Mouse (Mus musculus): ENCODE measurements around the gene Upf1. TPM values are rescaled to one million over a fixed set of nuclear protein-coding genes. Genes with fewer than 3 reads are reported as not detected.

Gene Upf1
- polyA plus RNA-seq, 1 experiment from 2014 or later: 21.2 TPM

DNA sequence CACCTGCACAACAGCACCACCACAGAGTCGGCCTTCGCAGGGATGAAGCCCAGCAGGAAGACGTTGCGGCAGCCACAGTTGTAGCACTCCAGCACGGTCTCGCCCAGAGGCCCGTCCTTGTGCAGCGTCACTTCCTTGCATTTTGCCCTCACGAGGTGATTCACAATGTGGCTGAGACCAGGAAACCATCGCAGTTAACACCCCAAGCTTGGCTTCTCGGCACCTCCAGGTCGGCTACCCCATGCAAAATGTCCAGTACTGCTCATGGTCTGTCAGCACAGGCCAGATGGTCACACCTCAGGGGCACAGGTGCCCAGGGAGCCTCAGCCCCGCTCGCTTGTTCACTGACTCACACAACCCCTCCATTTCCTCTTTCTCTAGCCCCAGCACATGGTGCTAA, 11.1 kb downstream of the Upf1 start:
- H3K9me3 ChIP-seq (replicated peaks): no peaks in the 10 kb centered on the region
- no peak overlapping the region for H3K4me2 ChIP-seq (replicated peaks)
- peaks cover 71% of the 10 kb centered on the region for H3K36me3 ChIP-seq
- no peak overlapping the region for H3K27ac ChIP-seq (replicated peaks)
- WGBS: 88% methylated on average over 14 of the region's 14 CpGs
- H3K4me3 ChIP-seq (replicated peaks): no peak overlapping the region
- H3K27me3 ChIP-seq: no peaks in the 10 kb centered on the region
- H3K9ac ChIP-seq: no peak overlapping the region
- H3K4me1 ChIP-seq: peaks cover 11% of the 10 kb centered on the region
- no peak for ATAC-seq (ENCODE audit: insufficient number of reproducible peaks, low FRiP score, low TSS enrichment, low read depth)

DNA sequence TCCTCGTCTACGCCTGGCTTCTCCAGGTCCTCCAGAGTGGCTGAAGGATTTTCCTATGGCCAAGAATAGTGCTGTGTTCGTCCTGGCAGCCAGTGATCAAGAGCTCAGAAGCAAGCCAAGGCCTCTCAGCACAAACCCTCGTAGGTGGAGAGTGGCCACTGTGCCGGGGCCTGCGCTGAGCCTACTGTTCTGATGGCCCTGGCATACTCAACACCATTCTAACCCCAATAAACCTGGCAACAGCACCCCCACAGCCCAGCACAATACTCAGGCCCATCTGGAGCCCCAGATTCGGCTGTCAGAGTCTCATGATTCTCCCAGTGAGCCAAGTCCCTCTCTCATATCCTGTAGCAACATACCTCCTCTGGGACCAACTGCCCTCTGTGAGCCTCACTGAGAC, 12.4 kb downstream of the Upf1 start:
- Histone ChIP-seq H3K27me3 (no peaks in the 10 kb centered on the region), H3K4me1 (peaks cover 11% of the 10 kb centered on the region), H3K4me3 (replicated peaks) (no peak overlapping the region), H3K9me3 (replicated peaks) (no peaks in the 10 kb centered on the region), H3K4me2 (replicated peaks) (no peak overlapping the region), H3K27ac (replicated peaks) (no peak overlapping the region), H3K9ac (no peak overlapping the region), H3K36me3 (peaks cover 84% of the 10 kb centered on the region)
- WGBS: 91% methylated on average over 7 of the region's 7 CpGs
- no peak for ATAC-seq (ENCODE audit: insufficient number of reproducible peaks, low FRiP score, low TSS enrichment, low read depth)

DNA sequence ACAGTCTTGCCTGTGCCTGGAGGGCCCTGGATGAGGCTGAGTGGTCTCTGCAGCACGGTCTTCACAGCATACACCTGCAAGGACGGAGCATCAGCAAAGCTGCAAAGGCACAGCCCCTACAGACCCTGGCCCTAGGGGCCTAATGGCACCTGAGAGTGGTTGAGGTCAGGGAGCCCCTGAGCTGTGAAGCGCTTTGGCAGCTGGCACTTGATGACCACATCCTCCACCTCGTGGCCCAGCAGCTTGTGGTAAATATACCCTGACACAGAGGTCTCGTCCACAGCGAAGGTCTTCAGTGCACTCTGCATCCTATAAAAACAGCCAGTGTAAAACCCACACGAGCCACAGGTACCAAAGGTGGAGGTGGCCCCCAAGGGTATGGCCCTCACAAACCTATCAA, 14.1 kb downstream of the Upf1 start:
- 91% methylated on average over 7 of the region's 7 CpGs for WGBS
- H3K9me3 ChIP-seq (replicated peaks): no peaks in the 10 kb centered on the region

DNA sequence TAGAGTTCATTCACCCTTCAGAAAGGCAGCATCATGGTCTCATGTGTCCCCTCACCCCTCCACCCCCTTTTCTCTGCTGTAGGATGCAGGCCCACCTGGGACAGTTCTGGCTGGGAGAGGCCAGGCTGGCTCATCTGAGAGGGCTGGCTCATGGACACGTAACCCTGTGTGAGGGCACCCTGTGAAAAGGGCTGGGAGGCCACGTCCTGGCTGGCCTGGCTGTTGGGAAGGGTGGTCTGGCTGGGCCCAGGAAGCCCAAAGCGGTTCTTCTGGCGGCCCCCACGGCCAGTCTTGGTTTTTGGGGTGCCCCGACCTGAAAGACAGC, 20.2 kb downstream of the Upf1 start:
- Histone ChIP-seq H3K4me2 (replicated peaks) (no peak overlapping the region), H3K4me1 (peaks cover 27% of the 10 kb centered on the region), H3K27ac (replicated peaks) (no peak overlapping the region), H3K9ac (no peak overlapping the region), H3K4me3 (replicated peaks) (no peak overlapping the region), H3K9me3 (replicated peaks) (no peaks in the 10 kb centered on the region), H3K36me3 (peaks cover 69% of the 10 kb centered on the region), H3K27me3 (0 out of 2 replicates have a peak, but pooled peaks cover 4% of the 10 kb centered on the region)
- ATAC-seq (ENCODE audit: insufficient number of reproducible peaks, low FRiP score, low TSS enrichment, low read depth): no peak
- WGBS: 94% methylated on average over 6 of the region's 6 CpGs

More for the DNA sequence above, 14.1 kb downstream of the Upf1 start:
- Histone ChIP-seq H3K9ac (no peak overlapping the region), H3K27me3 (no peaks in the 10 kb centered on the region), H3K36me3 (peaks cover 97% of the 10 kb centered on the region), H3K4me3 (replicated peaks) (no peak overlapping the region), H3K4me2 (replicated peaks) (no peak overlapping the region), H3K4me1 (peaks cover 6% of the 10 kb centered on the region), H3K27ac (replicated peaks) (no peak overlapping the region)
- ATAC-seq (ENCODE audit: insufficient number of reproducible peaks, low FRiP score, low TSS enrichment, low read depth): no peak

DNA sequence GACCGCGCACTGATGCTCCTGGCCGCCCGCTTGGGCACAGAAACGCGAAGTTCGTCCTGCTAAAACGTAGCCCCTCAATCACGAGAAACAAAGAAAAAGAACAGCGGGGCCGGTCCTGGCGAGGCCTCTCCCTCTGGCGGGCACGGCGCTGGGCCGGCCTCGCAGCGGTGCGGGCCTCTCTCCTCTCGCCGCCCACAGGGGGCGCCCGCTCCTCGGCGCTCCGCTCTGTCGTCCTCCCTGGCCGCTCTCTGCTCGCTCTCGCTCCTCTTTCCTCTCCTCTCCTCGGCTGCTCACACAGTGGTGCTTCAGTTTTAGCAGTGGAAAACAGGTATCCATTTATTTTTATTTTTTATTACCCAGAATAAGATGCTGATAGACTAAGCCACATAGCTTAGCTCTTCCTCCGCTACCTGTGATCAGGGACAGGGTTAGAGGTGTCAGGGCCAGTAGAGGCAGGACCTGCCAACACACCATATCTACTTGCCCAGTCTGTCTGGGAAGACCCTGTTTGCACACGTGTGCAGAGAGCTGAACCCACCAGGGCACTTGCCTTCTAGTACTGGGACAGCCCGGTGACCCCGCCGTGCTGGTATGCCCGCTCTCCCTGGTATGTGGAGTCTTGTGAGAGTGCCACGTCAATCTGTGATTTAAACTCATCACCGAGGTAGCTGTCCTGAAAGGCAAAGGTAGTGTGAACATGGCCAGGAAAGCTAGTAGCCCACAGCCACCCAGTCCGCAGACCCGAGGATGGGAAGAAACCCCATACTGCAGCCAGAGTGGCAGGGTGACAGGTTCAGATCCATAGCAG, 20.8 kb downstream of the Upf1 start:
- Histone ChIP-seq H3K27me3 (0 out of 2 replicates have a peak, but pooled peaks cover 4% of the 10 kb centered on the region), H3K4me1 (peaks cover 27% of the 10 kb centered on the region), H3K36me3 (peaks cover 69% of the 10 kb centered on the region), H3K4me3 (replicated peaks) (no peak overlapping the region), H3K9me3 (replicated peaks) (no peaks in the 10 kb centered on the region), H3K27ac (replicated peaks) (no peak overlapping the region), H3K9ac (no peak overlapping the region), H3K4me2 (replicated peaks) (no peak overlapping the region)
- WGBS: 26% methylated on average over 40 of the region's 41 CpGs
- peak; percentile 77 for ATAC-seq (ENCODE audit: insufficient number of reproducible peaks, low FRiP score, low TSS enrichment, low read depth)

DNA sequence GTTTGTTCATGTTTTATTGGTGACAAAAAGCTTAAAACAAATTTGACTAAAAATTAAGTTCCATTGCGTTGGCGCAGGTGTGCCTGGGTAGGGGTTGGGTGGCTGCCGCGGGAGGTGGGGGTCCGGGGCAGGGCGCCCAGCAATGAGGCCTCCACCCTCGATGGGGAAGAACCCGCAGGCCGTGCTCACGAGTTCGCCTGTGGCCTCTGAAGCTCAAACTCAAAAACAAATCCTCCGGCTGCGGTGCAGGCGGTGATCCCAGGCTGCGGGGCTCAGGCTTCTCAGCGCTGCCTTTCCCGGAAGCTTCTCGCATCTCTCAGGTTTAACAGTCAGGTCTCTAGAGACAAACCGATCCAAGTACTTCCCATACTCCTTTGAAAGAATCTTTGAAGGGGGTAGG, 21.6 kb downstream of the Upf1 start:
- H3K27ac ChIP-seq (replicated peaks): no peak overlapping the region
- no peak overlapping the region for H3K9ac ChIP-seq
- H3K4me2 ChIP-seq (replicated peaks): no peak overlapping the region
- H3K36me3 ChIP-seq: peaks cover 64% of the 10 kb centered on the region
- 0 out of 2 replicates have a peak, but pooled peaks cover 4% of the 10 kb centered on the region for H3K27me3 ChIP-seq
- ATAC-seq (ENCODE audit: insufficient number of reproducible peaks, low FRiP score, low TSS enrichment, low read depth): no peak
- WGBS: 70% methylated on average over 19 of the region's 19 CpGs
- H3K9me3 ChIP-seq (replicated peaks): no peaks in the 10 kb centered on the region
- H3K4me1 ChIP-seq: peaks cover 27% of the 10 kb centered on the region
- no peak overlapping the region for H3K4me3 ChIP-seq (replicated peaks)

DNA sequence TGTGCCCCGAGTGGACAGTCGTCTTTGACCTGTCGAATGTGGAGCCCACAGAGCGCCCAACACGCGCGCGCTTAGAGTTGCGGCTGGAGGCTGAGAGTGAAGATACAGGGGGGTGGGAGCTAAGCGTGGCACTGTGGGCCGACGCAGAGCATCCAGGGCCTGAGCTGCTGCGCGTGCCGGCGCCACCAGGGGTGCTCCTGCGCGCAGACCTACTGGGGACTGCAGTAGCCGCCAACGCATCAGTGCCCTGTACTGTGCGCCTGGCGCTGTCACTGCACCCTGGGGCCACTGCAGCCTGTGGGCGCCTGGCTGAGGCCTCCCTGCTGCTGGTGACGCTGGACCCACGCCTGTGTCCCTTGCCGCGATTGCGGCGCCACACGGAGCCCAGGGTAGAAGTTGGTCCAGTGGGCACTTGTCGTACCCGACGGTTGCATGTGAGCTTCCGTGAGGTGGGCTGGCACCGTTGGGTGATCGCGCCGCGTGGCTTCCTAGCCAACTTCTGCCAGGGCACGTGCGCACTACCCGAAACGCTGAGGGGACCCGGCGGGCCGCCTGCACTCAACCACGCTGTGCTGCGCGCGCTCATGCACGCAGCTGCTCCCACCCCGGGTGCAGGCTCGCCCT, 22.2 kb downstream of the Upf1 start:
- peak; percentile 29 for ATAC-seq (ENCODE audit: insufficient number of reproducible peaks, low FRiP score, low TSS enrichment, low read depth)
- H3K4me2 ChIP-seq (replicated peaks): peak overlapping the region; percentile 34
- peaks cover 27% of the 10 kb centered on the region for H3K4me1 ChIP-seq
- 37% methylated on average over 53 of the region's 53 CpGs for WGBS
- H3K4me3 ChIP-seq (replicated peaks): peak overlapping the region; percentile 4; the same call in 1 of the 2 replicates
- no peaks in the 10 kb centered on the region for H3K9me3 ChIP-seq (replicated peaks)
- H3K36me3 ChIP-seq: peaks cover 57% of the 10 kb centered on the region
- H3K27me3 ChIP-seq: 0 out of 2 replicates have a peak, but pooled peaks cover 4% of the 10 kb centered on the region
- no peak overlapping the region for H3K9ac ChIP-seq
- H3K27ac ChIP-seq (replicated peaks): no peak overlapping the region

DNA sequence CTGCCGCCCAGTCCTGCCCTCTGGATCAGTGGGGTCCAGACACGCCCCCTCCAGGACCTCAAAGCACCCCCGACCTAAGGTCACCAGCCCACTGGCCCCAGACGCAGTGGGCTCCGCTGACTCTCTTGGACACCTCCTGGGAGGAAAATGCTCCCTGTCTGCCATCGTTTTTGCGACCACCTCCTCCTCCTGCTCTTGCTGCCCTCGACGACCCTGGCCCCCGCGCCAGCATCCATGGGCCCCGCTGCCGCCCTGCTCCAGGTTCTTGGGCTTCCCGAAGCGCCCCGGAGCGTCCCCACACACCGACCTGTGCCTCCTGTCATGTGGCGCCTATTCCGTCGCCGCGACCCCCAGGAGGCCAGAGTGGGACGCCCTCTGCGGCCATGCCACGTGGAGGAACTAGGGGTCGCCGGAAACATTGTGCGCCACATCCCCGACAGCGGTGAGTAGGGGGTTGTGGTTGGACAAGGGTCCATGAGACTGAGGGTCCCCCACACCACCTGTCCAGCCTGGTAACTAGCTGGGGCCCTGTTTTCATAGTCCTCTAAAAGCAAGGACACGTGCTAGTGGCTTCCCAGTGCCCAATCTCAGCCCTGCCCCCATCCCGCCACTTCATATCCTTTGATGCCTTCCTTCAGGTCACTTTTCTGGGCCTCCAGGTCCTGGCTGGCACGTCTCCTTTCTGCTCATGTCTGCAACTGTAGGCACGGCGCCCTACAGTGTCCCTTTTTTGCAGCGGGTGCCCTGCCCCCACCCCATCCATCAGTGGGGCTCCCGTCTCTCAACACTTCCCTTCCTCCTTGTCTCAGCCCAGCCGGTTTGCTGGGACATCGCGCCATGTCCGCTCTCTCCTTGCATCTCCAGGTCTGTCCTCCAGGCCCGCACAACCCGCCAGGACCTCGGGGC, 23.0 kb downstream of the Upf1 start:
- peaks cover 49% of the 10 kb centered on the region for H3K36me3 ChIP-seq
- no peak overlapping the region for H3K9ac ChIP-seq
- WGBS: 15% methylated on average over 45 of the region's 45 CpGs
- H3K27ac ChIP-seq (replicated peaks): no peak overlapping the region
- H3K27me3 ChIP-seq: 0 out of 2 replicates have a peak, but pooled peaks cover 4% of the 10 kb centered on the region
- H3K9me3 ChIP-seq (replicated peaks): no peaks in the 10 kb centered on the region
- H3K4me1 ChIP-seq: peaks cover 27% of the 10 kb centered on the region
- peak overlapping the region; percentile 34 for H3K4me2 ChIP-seq (replicated peaks)
- ATAC-seq (ENCODE audit: insufficient number of reproducible peaks, low FRiP score, low TSS enrichment, low read depth): 0 out of 2 replicates have a peak, but pooled peaks have one; percentile 16
- H3K4me3 ChIP-seq (replicated peaks): 0 out of 2 replicates have a peak overlapping the region, but pooled peaks have one; percentile 4

DNA sequence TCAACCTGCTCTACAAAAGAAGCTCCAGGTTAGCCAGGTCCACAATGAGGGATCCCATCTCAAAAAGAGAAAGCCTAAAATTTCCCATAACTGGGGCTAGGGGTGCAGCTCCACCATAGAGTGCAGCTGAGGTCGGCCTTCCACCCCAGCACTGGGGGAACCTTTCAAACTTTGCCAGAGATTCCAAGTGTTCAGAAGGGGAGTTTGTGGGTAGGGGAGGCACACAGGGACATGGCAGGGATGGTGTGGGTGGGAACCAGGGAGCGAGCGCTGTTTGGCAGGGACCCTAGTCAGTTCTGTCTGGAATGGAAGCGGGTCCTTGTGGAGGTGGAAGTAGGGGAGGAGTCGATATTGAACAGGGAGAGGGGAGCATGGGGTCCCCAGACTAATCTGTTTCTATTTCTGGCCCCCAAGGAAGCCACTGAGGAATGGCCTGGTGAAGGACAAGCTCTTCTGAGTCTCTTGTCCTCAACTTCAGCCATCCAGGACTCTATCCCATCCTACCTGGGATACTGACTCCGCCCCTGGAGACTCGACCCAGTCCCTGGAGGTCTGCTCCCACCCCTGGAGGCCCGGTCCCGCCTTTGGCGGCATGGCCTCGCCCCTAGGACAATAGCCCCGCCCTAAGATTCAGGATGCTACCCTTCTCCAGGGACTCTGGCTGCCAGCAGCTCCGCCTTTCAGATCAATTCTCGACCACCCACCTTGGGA, 23.8 kb downstream of the Upf1 start, which contains the start of gene Gdf1:
Gene Gdf1, plus strand, starts transcription at position 694 of the 711 bp plus-strand sequence.
- peak within 1 kb of the TSS; percentile 4; the same call in 1 of the 2 replicates for H3K4me3 ChIP-seq (replicated peaks)
- H3K27ac ChIP-seq (replicated peaks): no peak within 1 kb of the TSS
- no peak for ATAC-seq (ENCODE audit: insufficient number of reproducible peaks, low FRiP score, low TSS enrichment, low read depth)
- H3K9ac ChIP-seq: no peak within 1 kb of the TSS
- H3K36me3 ChIP-seq: peaks cover 47% of the 10 kb centered on the region
- 33% methylated on average over 14 of the region's 14 CpGs for WGBS
- 0 out of 2 replicates have a peak, but pooled peaks cover 4% of the 10 kb centered on the region for H3K27me3 ChIP-seq
- no peaks in the 10 kb centered on the region for H3K9me3 ChIP-seq (replicated peaks)
- H3K4me2 ChIP-seq (replicated peaks): peak within 1 kb of the TSS; percentile 34
- peaks cover 27% of the 10 kb centered on the region for H3K4me1 ChIP-seq

DNA sequence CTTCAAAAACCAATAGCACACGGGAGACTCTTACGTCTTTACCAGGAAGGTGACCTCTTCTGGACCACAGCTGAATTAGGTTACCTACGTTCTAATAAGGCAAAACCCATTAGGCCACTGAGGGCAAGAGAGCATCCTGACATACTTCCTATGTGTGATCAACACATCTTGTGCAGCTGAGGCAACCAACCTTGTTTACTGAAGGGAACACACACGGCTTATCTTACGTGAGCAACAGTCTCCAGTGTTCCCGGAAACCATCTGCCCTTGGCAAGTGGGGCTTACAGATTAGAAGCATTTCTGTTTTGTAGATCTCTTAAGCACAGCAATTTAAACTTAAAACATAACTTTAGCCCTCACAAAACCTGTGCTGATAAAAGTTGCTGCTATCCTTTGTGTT, 25.6 kb downstream of the Upf1 start:
- H3K4me1 ChIP-seq: peaks cover 26% of the 10 kb centered on the region
- no peak overlapping the region for H3K27ac ChIP-seq (replicated peaks)
- no peak overlapping the region for H3K4me2 ChIP-seq (replicated peaks)
- 0 out of 2 replicates have a peak, but pooled peaks cover 4% of the 10 kb centered on the region for H3K27me3 ChIP-seq
- H3K9ac ChIP-seq: no peak overlapping the region
- no peaks in the 10 kb centered on the region for H3K9me3 ChIP-seq (replicated peaks)
- ATAC-seq (ENCODE audit: insufficient number of reproducible peaks, low FRiP score, low TSS enrichment, low read depth): no peak
- 93% methylated on average over 6 of the region's 6 CpGs for WGBS
- H3K4me3 ChIP-seq (replicated peaks): no peak overlapping the region
- H3K36me3 ChIP-seq: peaks cover 36% of the 10 kb centered on the region
